Mouse (Mus musculus) heart, embryonic 15.5 days (tissue): ENCODE measurements around the gene Ldlr. TPM values are rescaled to one million over a fixed set of nuclear protein-coding genes. Genes with fewer than 3 reads are reported as not detected.

ENCODE experiments used
- ATAC-seq: fragments of 200-750 bp; cut with Nextera tagmentation; replicated peaks from 2 replicates; pipeline ENCODE4 v1.8.0; 2017; ENCODE audit warnings: low read depth, moderate TSS enrichment; ENCODE audit not compliant: insufficient number of reproducible peaks, insufficient read depth, low FRiP score
- H3K27ac ChIP-seq: fragments of 300-500 bp; sonication (generic); 2 replicates; pipeline ENCODE4 v1.5.1; 2015; ENCODE audit warnings: mild to moderate bottlenecking, inconsistent platforms
- H3K27me3 ChIP-seq: fragments of 300-500 bp; sonication (generic); 2 replicates; pipeline ENCODE4 v1.6.1; 2015; ENCODE audit warnings: inconsistent platforms
- H3K36me3 ChIP-seq: fragments of 300-500 bp; sonication (generic); 2 replicates; pipeline ENCODE4 v1.6.1; 2015; ENCODE audit warnings: mild to moderate bottlenecking, inconsistent platforms
- H3K4me1 ChIP-seq: fragments of 300-500 bp; sonication (generic); replicated peaks from 2 replicates; pipeline ENCODE4 v1.6.1; 2015; ENCODE audit warnings: inconsistent platforms
- H3K4me2 ChIP-seq: fragments of 300-500 bp; sonication (generic); 2 replicates; pipeline ENCODE4 v1.6.1; 2015; ENCODE audit warnings: inconsistent platforms, mild to moderate bottlenecking, moderate library complexity
- H3K4me3 ChIP-seq: fragments of 300-500 bp; sonication (generic); 2 replicates; pipeline ENCODE4 v1.5.1; 2015; ENCODE audit warnings: mild to moderate bottlenecking, inconsistent platforms
- H3K9ac ChIP-seq: fragments of 300-500 bp; sonication (generic); 2 replicates; pipeline ENCODE4 v1.6.1; 2015; ENCODE audit warnings: mild to moderate bottlenecking, inconsistent platforms
- H3K9me3 ChIP-seq: fragments of 300-500 bp; sonication (generic); replicated peaks from 2 replicates; pipeline ENCODE4 v1.6.1; 2016; ENCODE audit warnings: inconsistent platforms
- WGBS: fragments of 180-500 bp; shearing (Covaris S2); methylation state at CpG from one replicate; pipeline ENCODE4 v1.1.7; 2015; ENCODE audit warnings: mixed read lengths; 5-methylcytosine and 5-hydroxymethylcytosine counted together
- polyA plus RNA-seq: library from polyadenylated mRNA; unstranded; fragments of >200 nt; fragmentation: Nextera tagmentation; extraction: Ambion mirVana; gene quantifications from 2 replicates; pipeline ENCODE4 v1.2.1, GENCODE M21; 2015

The Ldlr gene
- polyA plus RNA-seq, 1 experiment from 2014 or later, result 12.9 TPM

DNA sequence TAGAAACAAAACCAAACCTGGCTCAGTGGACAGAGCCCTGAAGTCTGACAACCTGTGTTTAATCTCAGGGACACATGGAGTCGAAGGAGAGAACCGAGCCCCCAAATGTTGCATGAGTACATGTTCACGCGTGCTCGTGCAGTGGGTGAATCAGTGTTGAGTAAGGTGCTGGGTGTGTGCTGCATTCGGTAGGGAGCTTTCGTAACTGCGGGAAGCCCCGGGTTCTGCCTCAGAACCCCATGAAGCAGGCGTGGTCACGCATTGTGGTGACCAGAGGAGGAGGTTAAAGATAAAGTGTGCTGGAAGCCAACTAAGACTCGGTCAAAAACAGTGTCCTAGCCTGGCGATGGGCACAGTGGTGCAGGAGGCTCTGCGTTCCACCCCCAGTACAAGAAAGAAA, 17.1 kb downstream of the Ldlr start:
- WGBS, result 95% methylated on average over 14 of the region's 14 CpGs
- no peak overlapping the region for H3K4me3 ChIP-seq
- no peak for ATAC-seq

DNA sequence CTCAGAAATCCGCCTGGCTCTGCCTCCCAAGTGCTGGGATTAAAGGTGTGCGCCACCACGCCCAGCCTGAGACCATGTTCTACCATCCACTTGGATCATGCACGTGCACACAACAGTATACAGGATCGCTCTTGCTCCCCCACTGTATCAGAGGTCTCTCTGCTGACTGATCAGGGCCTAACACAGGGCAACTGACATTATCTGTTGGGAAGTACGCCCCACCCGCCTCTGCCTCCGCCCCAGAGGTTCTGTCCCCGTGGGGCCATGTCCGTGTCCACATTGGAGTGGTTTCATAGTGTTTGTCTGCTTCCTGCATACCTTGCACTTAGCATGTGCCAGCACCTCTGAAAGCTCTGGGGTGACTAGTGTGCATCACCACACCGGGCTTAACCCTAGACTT, 18.2 kb downstream of the Ldlr start:
- 88% methylated on average over 11 of the region's 11 CpGs for WGBS
- ATAC-seq, result no peak
- H3K9ac ChIP-seq, result no peak overlapping the region
- no peak overlapping the region for H3K27ac ChIP-seq
- H3K4me1 ChIP-seq, result 0 out of 2 replicates have a peak, but pooled peaks cover 5% of the 10 kb centered on the region
- peaks cover 85% of the 10 kb centered on the region for H3K36me3 ChIP-seq
- no peaks in the 10 kb centered on the region for H3K9me3 ChIP-seq
- no peak overlapping the region for H3K4me2 ChIP-seq
- H3K27me3 ChIP-seq, result no peaks in the 10 kb centered on the region
- no peak overlapping the region for H3K4me3 ChIP-seq

More for the DNA sequence above, 17.1 kb downstream of the Ldlr start:
- H3K36me3 ChIP-seq, result peaks cover 74% of the 10 kb centered on the region
- H3K9ac ChIP-seq, result no peak overlapping the region
- H3K4me1 ChIP-seq, result 0 out of 2 replicates have a peak, but pooled peaks cover 5% of the 10 kb centered on the region
- no peaks in the 10 kb centered on the region for H3K9me3 ChIP-seq
- H3K27me3 ChIP-seq, result no peaks in the 10 kb centered on the region
- no peak overlapping the region for H3K27ac ChIP-seq
- no peak overlapping the region for H3K4me2 ChIP-seq

DNA sequence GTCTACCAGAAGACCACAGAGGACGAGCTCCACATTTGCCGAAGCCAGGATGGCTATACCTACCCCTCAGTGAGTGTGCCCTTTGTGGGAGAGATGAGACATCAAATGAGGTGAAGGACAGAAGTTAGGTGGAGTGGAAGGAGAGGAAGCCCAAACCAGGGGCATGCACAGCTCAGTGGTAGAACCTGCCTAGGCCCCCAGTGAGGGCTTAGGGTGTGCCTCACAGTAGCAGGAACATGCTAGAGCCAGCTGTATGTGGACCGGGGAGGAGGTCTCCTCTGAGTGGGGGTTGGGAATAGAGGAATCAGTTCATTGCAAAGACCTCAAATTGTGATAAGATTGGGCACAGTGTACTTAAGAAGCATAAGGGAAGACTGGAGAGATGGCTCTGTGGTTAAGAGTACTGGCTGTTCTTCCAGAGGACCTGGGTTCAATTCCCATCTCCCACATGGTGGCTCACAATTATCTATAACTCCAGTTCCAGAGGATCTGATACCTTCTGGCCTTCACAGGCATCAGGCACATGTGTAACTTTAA, 24.0 kb downstream of the Ldlr start:
- Histone ChIP-seq H3K4me2 (no peak overlapping the region), H3K4me3 (no peak overlapping the region), H3K27ac (peak overlapping the region; percentile 87), H3K9ac (no peak overlapping the region), H3K36me3 (peaks cover 45% of the 10 kb centered on the region), H3K27me3 (no peaks in the 10 kb centered on the region), H3K9me3 (no peaks in the 10 kb centered on the region), H3K4me1 (peaks cover 33% of the 10 kb centered on the region)
- ATAC-seq, result no peak
- 82% methylated on average over 3 of the region's 3 CpGs for WGBS

DNA sequence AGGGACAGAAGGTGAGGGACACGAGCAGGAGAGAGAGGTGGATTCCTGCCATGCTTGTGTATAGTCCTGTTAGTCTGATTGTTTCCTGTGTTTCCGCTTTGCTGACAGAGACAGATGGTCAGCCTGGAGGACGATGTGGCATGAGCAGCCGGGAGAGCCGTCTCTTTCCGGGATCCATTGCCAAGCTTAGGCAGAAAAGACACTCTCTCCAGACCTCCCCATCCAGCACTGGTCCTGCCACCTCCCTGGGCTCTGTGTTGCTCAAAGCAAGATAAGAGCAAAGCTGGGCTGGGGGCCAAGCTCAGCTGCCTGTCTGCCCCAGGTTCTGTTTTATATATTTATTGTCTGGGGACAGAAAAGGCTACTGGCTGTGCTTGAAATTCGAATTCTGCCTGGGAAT, 24.8 kb downstream of the Ldlr start:
- ATAC-seq, result peak; percentile 82
- 18% methylated on average over 7 of the region's 7 CpGs for WGBS
- Histone ChIP-seq H3K4me1 (peaks cover 40% of the 10 kb centered on the region), H3K9me3 (no peaks in the 10 kb centered on the region), H3K27ac (peak overlapping the region; percentile 87), H3K4me2 (peak overlapping the region; percentile 38), H3K36me3 (peaks cover 38% of the 10 kb centered on the region), H3K4me3 (no peak overlapping the region), H3K27me3 (no peaks in the 10 kb centered on the region), H3K9ac (no peak overlapping the region)

DNA sequence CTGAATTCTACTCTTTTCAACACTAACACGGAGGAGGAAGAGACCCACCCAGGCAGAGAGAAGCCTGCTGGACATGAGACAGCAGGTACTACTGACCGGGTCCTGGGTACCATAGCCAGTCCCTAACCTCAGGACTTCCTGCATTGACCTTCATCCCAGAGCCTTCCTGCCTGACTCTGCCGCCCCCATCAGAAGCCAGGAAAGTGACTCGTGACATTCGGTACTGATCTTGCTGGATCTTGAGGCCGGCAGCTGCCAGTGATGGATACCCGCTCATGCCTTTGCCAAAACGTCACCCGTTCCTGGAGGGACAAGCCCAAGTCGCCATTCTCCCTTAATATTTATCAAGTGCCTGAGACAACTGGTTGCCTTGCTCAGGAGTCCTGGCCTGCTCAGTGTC, 25.2 kb downstream of the Ldlr start:
- peaks cover 37% of the 10 kb centered on the region for H3K36me3 ChIP-seq
- no peak for ATAC-seq
- peak overlapping the region; percentile 87 for H3K27ac ChIP-seq
- WGBS, result 59% methylated on average over 10 of the region's 10 CpGs
- H3K4me2 ChIP-seq, result peak overlapping the region; percentile 38; the same call in 1 of the 2 replicates
- no peaks in the 10 kb centered on the region for H3K9me3 ChIP-seq
- H3K27me3 ChIP-seq, result no peaks in the 10 kb centered on the region
- H3K4me3 ChIP-seq, result no peak overlapping the region
- H3K4me1 ChIP-seq, result peaks cover 44% of the 10 kb centered on the region
- H3K9ac ChIP-seq, result no peak overlapping the region

DNA sequence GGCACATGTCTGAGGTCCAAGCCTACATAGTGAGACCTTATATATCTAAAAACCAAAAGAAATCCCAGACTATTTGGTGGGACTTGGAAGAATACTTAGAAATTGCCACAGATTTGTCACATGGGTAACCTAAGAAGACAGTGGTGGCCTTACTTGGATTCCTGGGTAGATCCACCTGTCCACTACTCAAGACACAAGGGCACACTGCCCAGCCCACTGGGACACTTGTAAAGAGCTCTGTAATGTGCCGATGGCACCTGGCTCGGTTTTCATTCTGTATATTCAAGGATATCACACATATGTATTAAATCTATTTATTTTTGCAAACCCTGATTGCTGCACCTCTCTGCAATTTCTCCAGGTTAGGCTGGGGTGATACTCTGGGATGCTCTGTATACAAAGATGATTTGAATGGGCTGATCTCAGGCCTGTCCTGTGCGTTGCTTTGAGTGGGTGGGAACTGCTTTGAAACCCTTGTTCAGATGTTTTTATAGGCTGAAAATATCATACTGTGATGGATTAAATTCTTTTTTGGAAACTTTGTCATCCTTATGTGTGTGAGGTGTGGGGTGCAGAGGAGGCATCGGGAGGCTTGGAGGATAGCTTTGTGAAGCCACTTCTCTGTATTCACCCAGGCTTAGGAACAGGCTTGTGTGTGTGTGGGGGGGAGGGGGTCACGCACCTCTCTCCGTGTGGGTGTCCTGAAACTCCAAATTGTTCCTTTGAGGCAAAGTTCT, 26.3 kb downstream of the Ldlr start:
- H3K27ac ChIP-seq, result no peak overlapping the region
- H3K36me3 ChIP-seq, result peaks cover 26% of the 10 kb centered on the region
- H3K4me1 ChIP-seq, result peaks cover 54% of the 10 kb centered on the region
- H3K9me3 ChIP-seq, result no peaks in the 10 kb centered on the region
- 82% methylated on average over 6 of the region's 6 CpGs for WGBS
- H3K4me3 ChIP-seq, result no peak overlapping the region
- no peak overlapping the region for H3K9ac ChIP-seq
- no peak overlapping the region for H3K4me2 ChIP-seq
- H3K27me3 ChIP-seq, result no peaks in the 10 kb centered on the region
- no peak for ATAC-seq

DNA sequence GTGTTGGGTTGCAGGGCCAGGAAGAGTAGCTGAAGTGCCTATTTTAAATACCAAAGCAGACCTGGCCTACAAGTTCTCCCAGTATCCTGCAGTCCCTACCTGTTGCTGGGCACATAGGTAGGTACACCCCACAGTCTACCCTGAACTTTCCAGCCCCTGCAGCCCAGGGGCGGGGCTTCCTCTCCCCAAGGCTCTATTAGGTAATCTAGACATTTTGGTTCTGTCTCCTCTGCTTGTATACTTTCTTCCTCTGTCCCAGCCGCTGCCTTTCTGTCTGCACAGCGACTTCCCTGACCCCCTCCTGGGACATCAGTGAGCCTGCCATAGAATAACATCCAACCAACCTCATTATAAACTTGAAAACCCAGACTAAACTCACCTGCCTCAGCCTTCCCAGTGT, 27.1 kb downstream of the Ldlr start:
- H3K9ac ChIP-seq, result no peak overlapping the region
- H3K27ac ChIP-seq, result no peak overlapping the region
- H3K36me3 ChIP-seq, result peaks cover 19% of the 10 kb centered on the region
- no peak overlapping the region for H3K4me3 ChIP-seq
- peaks cover 61% of the 10 kb centered on the region for H3K4me1 ChIP-seq
- no peaks in the 10 kb centered on the region for H3K9me3 ChIP-seq
- H3K4me2 ChIP-seq, result no peak overlapping the region
- WGBS, result 83% methylated on average over 3 of the region's 3 CpGs
- H3K27me3 ChIP-seq, result no peaks in the 10 kb centered on the region
- ATAC-seq, result no peak

DNA sequence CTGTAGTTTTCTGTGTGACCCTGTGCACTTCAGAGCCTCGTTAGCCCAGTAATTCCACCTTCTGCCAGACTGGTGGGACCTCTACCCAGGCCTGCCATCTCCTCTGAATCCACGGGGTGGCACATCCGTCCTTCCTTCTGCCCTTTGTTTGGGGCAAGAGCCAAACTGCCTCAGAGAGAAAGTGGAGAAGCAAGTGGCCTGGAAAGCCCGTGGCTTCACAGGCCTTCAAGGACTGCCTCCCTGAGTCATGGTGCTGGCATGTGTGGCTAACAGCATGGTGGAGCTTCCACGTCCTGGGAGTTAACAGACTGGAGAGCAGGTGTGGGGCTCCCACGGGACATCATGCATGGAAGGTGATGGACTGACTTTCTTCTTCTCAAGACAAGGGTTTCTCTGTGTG, 28.1 kb downstream of the Ldlr start:
- Histone ChIP-seq H3K9me3 (no peaks in the 10 kb centered on the region), H3K36me3 (peaks cover 16% of the 10 kb centered on the region), H3K9ac (no peak overlapping the region), H3K27ac (peak overlapping the region; percentile 24), H3K27me3 (no peaks in the 10 kb centered on the region), H3K4me2 (no peak overlapping the region), H3K4me3 (no peak overlapping the region), H3K4me1 (peaks cover 61% of the 10 kb centered on the region)
- WGBS, result 53% methylated on average over 6 of the region's 6 CpGs
- no peak for ATAC-seq

DNA sequence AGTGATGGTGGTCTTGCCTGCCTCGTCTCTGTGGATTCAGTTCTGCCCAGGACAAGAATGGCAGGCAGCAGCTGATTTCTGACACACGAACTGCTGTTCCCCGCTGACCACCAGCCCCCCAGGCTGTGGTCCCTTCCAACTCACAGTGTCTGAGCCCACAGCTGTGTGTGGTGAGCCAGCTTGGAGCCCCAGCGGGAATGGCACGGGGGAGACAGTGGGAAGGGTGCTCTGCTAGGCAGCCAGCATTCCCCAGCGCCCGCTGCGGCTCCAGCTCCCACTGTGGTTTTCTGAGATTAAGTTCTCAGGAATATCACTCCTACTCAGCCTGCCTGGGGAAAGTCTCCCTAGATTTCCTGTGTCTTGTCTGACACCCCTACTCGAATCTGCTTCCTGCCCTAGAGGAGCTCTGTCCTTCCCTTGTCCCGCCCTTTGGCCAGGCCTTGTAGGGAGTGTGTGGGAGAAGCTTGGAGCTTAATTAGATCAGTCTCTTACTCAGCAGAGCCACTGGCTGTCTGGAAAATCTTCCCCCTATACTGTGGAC, 29.0 kb downstream of the Ldlr start:
- WGBS, result 27% methylated on average over 10 of the region's 10 CpGs
- Histone ChIP-seq H3K9me3 (no peaks in the 10 kb centered on the region), H3K27ac (peak overlapping the region; percentile 75), H3K4me1 (peaks cover 56% of the 10 kb centered on the region), H3K4me2 (no peak overlapping the region), H3K27me3 (no peaks in the 10 kb centered on the region), H3K36me3 (peaks cover 7% of the 10 kb centered on the region; the same call in 1 of the 2 replicates), H3K4me3 (no peak overlapping the region), H3K9ac (peak overlapping the region; percentile 26; the same call in 1 of the 2 replicates)
- peak; percentile 38; the same call in 1 of the 2 replicates for ATAC-seq

DNA sequence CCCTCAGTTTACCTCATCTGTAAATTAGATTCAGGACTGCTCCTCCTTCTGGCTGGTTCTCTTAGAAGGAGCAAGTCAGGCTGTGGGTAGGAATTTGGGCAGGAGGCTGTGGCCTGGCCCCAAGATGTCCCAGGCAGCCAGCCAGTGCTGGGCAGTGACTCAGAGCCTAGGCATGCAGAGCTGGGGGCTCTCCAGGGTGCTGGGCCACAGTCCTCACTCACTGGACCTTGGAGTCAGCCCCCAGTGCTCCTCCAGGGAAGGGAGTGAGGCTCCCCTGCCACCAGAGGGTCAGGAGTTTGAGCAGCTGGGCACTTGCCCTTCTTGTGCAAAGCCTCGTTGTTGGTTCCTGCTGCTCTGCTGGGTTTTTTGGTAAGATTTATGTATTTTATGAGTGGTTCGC, 30.7 kb downstream of the Ldlr start:
- H3K36me3 ChIP-seq, result peaks cover 7% of the 10 kb centered on the region; the same call in 1 of the 2 replicates
- H3K9ac ChIP-seq, result no peak overlapping the region
- H3K4me2 ChIP-seq, result no peak overlapping the region
- 55% methylated on average over 2 of the region's 2 CpGs for WGBS
- no peaks in the 10 kb centered on the region for H3K9me3 ChIP-seq
- H3K27me3 ChIP-seq, result no peaks in the 10 kb centered on the region
- H3K4me1 ChIP-seq, result peaks cover 48% of the 10 kb centered on the region
- H3K27ac ChIP-seq, result peak overlapping the region; percentile 69
- no peak overlapping the region for H3K4me3 ChIP-seq
- ATAC-seq, result peak; percentile 80

DNA sequence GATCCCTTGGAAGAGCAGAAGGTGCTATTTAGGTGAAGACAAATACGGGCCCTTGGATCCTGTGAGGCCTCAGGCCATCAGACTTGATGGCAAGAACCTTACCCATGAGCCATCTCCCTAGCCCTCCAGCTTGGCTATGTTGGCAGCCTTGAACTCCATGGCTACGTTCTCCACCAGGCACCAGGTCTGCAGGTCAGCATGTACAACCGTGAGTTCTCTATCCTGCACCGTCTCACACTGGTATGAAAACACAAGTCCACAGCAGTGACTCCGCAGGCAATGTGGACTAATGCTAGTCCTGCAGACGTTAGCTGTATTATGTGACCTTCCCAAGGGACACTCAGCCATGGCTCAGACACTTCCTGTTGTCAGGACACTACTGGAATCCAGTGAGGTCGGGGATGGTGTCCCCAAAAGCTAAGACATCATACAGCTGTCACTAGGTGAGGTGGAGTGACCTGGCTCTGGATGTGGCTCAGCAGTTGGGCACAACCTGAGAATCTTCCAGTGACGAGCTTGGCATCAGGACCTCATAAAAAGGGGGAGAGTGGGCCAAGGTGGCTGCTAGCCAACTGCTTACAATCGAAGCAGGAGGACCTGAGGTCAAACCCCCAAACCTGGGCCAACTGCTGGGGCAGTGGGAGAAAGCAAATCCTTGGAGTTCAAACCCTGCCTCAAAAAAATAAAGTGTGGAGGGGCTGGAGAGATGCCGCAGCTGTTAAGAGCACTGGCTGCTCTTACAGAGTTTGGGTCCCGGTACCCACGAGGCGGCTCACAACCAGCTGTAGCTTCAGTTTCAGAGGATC, 31.4 kb downstream of the Ldlr start:
- WGBS, result 61% methylated on average over 13 of the region's 13 CpGs
- H3K27ac ChIP-seq, result peak overlapping the region; percentile 69

More for the DNA sequence above, 31.4 kb downstream of the Ldlr start:
- Histone ChIP-seq H3K4me1 (peaks cover 51% of the 10 kb centered on the region), H3K27me3 (no peaks in the 10 kb centered on the region), H3K9me3 (no peaks in the 10 kb centered on the region), H3K36me3 (peaks cover 7% of the 10 kb centered on the region; the same call in 1 of the 2 replicates), H3K9ac (no peak overlapping the region), H3K4me2 (no peak overlapping the region), H3K4me3 (no peak overlapping the region)
- ATAC-seq, result no peak
